Mouse (Mus musculus) adrenal gland, adult 18-20 months (tissue): ENCODE measurements around the gene Dram1. TPM values are rescaled to one million over a fixed set of nuclear protein-coding genes. Genes with fewer than 3 reads are reported as not detected.
"Not testable (repeated sequence)": the region's sequence is repeated elsewhere in the genome, so short reads cannot be mapped to it uniquely, and the experiment has no call there.

Source experiments
- DNase-seq, 2 experiments: peaks; one replicate each; pipeline ENCODE4 v3.0.0; 2021 to 2022; ENCODE audit warnings: low spot score in 2 of 2
- total RNA-seq, 2 experiments: library from RNA; stranded (reverse); gene quantifications; 1 replicate in 1 of 2; 2 replicates in 1 of 2; pipeline ENCODE4 v1.2.3; 2021

The Dram1 gene
- total RNA-seq, 2 experiments from 2014 or later = 7.4 to 22.3 TPM

DNA sequence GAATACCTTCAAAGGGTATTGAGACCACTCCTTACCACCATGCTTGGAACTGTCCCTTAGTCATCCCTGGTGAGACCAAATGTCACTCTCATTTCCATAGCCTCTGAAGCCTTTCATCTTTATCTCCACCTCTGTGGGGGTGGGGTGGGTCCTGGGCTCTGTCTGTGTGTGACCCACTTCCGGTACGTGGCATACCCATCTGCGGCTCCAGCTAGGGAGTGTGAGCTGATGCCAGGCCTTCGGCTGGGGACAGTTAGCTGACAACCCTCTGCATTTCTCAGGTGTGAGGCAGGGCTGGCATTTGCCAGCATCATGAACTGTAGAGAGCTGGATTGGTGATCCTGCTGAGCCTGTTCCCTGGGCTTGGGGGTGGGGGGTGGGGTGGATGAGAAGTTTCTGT lies 10.7 kb upstream of the Dram1 start:
- DNase-seq = no peak

DNA sequence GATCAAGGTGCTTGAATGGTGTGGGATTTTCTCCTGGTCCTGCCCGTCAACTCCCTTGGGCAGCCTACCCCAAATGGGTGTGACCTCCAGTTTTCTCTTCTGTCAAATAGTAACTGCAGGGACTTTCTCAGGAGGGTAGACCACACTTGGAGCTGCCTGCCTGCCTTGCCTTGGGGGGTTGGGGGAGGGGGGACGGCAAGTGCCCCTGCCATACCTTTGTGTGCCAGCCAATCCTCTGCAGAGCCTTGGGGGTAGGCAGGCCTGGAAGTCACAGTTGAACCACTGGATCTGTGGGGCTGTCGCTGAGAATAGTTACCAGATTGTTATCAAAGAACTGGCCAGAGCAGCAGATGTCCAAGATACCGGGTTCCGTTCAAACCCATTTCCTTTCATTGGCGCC lies 7.4 kb upstream of the Dram1 start:
- DNase-seq = no peak

DNA sequence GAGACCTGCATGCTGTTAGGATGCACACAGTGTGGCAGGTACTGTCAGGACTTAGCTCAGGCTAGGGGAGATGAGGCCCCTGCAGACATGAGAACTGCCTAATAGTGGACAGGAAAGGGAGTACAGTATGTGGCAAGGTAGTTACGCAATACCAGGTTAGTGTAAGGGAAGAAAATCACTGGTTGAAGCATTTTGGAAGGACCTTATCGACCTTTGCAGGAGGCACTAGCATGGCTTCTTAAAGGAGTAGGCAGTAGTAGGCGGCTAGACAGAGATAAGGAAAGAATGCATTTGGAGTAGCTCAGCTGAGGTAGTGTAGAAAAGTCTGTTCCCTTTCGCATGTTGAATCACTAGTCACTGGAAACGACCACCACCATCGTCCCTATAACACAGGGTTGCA lies 6.9 kb upstream of the Dram1 start:
- no peak for DNase-seq

DNA sequence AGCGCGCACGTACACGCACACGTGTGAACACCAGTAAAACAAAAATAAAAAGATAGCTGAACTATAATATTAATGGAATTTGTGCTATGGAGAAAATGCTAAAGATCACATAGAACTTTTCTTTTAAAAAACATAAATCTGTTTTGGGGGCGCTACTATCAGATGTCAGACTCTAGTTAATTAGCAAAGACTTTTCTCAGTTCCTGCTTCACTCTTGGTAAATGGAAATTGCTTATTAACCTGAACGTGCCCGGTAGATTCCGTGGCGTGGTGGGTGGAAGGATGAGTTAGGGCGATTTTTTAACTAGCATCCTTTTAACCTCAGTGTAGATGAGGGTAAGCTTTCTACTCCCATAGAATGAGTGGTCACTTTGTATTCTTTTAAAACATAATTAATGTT lies 6.4 kb upstream of the Dram1 start:
- no peak for DNase-seq

DNA sequence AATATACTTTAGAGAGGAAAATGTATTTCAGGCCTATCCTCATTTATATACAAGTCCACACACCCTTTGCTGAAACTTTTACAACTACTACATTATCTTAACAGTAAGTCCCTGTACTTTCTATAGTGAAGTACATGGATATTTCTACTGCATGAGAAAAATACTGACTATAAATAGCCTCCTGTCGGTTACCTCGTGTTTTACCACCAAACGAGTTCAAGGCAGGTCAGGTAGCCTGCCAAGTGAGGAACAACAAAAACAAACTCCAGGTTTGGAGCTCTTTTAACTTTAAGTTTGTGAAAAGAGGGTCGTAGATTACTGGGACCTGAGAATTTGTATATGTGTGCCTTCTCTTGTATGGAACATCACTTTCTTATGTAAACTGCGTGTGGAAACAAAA lies 5.2 kb upstream of the Dram1 start:
- DNase-seq = no peak

DNA sequence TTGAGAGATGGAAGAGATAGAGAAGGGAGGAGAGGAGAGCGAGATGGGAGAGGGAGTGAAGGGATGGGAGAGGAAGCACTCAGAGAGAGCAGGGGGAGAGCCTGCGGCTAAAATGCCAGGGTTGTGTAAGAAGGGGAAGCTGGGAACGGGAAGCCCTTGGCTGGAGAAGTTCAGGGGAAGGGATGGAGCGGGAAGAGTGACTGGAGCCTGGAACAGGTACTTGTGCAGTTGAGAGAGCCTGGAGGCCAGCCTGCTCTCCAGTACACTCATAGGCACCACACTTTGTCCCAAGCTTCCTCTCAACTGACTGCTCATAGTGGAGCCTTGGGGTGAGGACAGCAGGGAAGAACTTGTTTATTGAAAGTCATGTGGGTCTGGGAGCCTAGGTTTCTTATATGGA lies 4.6 kb upstream of the Dram1 start:
- no peak for DNase-seq

DNA sequence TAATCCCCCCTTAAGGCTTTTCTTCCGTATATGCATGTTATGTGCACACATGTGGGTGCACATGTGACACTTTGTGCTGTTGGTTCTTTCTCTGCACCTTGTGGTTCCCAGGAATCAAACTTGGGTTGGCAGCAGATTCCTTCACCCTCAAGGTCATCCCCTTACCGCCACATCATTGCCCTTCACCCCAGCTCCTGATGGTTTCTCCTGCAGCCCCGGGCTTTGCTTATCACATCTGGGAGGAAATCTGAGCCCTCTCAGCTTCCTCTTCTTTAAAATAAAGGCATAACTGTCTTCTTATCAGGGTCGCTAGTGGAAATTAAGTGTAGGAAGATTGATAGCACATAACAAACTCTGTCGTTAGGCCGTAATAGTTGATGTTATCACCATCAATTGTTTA lies 3.1 kb upstream of the Dram1 start:
- DNase-seq = no peak

DNA sequence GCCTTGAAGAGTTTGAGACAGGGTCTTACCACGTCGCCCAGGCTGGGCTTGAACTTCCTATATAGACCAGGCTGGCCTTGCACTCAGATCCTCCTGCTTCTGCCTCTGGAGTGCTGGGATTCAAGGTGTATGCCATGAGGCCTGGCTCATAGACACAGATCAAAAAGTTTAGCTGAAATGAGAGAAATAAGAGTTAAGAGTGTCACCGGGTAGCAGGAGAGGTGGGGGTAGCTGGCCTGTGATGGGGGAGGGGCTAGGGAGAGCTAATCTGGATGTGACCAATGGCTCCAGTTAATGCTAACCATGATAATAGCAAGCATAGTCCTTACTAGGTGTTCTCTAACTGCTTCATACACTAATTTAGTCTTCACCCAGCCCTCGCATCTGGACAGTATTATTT lies 2.4 kb upstream of the Dram1 start:
- DNase-seq = no peak

DNA sequence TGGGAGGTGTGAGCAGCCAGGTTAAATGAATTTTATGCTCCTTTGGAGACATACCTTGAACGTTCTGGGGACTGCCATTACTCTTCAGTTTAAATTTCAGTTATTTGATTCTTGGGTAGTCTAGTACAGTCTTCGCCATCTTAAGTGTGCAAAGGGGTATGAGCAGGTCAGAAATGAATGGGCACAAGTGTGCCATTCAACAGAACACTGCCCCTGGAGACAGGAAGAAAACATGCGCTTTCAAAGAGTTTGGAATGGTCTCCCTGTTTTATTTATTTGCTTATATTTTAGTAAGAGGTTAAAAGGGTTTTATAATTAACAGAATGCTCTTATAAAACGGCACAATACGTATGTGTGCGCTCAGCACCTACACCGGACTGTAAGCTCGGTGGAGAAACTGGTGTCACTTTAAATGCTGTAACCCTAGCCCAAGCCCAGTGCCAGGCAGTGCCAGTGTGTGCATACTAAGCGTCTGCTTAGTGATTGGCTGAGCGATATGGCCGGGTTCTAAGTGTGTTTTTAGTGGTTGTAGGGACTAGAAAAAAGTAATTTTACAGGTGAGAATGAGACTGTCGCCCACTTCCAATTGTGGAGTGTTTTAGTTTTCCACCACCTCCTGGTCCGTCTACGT lies 1.7 kb upstream of the Dram1 start:
- DNase-seq = no peak

DNA sequence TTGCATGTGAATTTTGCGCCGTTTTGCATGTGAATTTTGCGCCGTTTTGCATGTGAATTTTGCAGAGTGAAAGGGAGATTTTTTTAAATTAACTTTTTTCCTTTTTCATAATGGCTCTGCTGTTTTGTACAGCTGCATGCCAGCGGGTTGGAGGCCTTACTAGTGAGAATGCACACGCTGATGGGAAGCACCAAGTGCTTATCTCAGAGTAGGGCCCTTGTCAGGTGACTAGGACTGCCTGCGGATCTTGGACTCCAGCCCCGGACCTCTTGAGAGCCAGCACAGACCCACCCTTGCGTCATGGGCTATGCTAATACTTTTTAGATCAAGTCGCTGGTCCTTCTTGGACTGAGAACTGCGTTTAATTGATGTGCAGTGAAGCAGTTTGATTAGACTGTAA lies 1.1 kb upstream of the Dram1 start:
- DNase-seq = no peak

DNA sequence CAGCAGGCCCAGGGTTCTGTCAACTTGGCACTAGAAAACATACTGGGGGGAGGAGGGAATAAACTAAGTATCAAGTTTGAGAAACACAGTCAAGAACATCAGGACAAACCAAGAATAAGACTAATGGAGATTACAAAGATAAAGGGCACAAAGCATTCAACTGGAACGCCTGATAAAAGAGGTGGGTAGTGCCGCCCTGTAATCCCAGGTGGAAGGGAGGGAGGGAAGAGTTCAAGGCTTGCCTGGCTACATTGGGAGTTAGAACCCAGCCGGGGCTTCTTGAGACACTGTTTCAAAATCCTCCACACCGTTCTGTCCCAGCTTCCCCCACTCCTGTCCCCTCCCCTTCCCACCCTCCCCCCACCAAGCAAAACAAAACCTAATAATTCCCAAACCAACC lies 1.2 kb downstream of the Dram1 start:
- DNase-seq = no peak

DNA sequence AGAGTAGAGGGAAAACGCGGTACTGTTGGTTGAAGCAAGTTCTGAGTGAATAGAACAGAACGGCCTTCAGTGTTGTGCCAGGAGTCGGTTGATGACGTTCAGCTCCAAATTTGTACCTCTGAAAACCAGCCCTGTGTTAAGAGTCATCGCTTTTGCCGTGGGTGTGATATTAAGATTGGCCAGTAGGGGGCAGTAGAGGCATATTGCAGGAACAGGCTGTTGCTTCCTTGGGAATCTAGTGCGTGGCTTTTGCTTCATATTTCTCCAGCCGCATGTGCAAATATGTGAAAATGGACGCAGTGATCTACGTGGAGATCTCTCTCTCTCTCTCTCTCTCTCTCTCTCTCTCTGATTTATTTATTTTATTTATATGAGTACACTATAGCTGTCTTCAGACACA lies 2.1 kb downstream of the Dram1 start:
- DNase-seq = peak; percentile 94 to 96

DNA sequence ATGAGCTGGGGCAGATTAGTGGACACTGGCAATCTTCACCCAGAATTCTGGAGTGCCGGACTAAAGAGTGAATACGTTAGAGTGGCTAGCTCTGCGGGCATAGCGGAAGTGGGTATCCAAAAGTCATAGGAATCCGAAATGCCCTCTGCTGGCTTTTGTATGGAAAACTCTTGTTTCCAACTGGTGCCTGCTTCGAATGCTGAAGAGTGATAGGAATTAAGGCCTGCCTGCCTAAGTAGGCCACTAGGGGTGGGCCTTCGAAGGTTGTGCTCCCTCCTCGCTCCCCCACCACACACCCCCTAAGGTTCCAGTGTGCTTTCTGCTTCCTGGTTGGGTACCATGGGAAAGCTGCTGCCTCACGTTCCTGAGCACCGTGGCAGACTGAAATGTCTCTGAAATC lies 3.9 kb downstream of the Dram1 start:
- DNase-seq = no peak

DNA sequence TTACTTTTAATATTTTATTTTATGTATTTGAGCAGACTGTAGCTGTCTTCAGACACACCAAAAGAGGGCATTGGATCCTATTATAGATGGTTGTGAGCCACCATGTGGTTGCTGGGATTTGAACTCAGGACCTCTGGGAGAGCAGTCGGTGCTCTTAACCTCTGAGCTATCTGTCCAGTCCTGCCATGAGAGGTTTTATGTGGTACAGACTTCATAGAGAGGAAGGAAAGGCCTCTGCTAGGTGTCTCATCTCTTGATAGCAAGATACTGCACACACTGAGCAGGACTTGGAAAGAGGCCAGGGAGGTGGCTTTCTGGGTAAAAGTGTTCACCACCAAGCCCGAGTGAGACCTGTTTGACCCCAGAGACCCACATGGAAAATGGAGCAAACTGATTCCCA lies 5.9 kb downstream of the Dram1 start:
- DNase-seq = not testable (repeated sequence)

DNA sequence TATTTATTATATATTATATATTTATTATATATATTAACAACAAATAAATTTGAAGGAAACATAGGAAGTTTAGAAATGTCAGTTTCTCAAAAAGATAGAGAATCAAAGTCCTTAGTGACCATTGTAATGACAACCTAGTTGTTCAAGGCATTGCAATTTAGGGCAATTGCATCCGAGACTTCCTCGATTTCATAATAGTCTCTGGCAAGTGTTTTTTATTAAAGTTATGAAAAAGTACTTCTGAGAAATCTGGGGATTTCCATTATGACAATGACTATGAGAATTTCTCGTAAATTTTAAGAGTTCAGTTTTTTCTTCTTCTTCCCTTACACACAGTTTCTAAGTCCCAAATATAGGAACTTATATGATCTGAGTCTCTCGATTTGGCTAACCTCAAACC lies 6.4 kb downstream of the Dram1 start:
- DNase-seq = no peak

DNA sequence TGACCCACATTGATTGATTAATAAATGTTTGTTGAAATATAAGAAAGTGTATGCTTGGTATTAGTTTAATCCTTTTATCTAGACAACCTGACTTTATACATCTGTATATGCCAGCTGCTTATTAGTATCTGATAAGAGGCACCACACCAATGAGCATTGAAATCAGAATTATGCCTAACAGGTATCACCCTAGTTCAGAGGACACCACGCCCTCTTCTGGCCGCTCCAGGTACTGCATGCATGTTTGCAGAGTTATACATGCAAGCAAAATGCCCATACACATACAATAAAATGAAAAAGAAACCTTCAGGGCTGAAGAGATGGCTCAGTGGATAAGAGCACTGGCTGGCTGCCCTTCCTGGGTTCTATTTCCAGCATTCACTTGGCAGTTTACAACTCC lies 7.1 kb downstream of the Dram1 start:
- DNase-seq = peak in 1 of 2 experiments; percentile 40

DNA sequence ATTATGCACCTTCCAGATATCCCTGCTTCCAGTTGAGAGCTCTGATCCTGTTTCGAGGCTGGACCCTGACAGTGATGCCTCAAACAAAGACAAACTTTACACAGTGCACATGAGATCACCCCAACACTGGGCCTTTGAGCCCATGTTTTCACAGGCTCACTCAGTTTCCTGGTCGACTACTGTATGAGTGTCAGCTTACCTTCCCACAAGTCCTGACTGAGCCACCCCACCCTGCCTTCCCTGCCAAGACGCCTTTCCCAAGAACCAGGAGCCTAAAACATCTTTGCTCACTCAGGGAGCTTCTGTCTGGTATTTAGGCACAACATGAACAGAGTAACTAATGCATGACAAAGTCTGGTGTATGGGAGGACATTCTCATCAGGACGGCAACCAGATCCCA lies 9.6 kb downstream of the Dram1 start:
- no peak for DNase-seq

DNA sequence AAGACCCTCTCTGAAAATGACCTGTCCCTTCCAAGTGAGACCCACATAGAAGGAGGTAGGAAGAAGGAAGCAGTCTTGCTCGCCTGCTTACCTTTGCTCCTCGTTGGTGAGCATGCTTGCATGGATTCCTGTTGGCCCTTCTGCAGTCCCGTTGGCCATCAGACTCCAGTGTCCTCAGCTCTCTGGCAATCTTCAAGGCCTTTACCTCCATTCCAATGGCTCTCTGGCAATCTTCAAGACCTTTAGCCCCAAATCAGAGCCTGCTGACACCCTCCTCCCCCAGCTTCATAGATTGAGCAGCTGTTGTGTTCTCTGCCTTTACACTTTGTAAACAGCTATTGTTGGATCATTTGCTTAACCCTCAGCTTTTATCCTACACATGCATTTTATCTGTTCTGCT lies 14.7 kb downstream of the Dram1 start:
- DNase-seq = no peak

DNA sequence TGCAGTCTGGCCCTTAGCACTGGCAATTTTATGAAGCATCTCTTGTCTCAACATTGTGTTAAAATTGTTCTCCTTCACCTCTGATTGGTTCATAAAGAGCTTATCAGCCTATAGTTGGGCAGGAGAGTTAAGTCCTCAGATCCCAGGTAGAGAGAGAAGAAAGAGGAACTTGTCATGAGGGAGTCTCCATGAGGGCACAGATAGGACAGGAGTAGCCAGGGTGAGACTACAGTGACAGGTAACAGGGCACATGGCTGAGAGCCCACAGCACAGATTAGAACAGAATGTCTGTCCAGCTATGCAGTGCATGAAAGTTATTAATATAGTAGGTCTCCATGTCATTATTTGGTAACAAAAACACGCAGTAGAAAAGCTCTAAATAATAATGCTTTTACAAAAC lies 16.7 kb downstream of the Dram1 start:
- no peak for DNase-seq

DNA sequence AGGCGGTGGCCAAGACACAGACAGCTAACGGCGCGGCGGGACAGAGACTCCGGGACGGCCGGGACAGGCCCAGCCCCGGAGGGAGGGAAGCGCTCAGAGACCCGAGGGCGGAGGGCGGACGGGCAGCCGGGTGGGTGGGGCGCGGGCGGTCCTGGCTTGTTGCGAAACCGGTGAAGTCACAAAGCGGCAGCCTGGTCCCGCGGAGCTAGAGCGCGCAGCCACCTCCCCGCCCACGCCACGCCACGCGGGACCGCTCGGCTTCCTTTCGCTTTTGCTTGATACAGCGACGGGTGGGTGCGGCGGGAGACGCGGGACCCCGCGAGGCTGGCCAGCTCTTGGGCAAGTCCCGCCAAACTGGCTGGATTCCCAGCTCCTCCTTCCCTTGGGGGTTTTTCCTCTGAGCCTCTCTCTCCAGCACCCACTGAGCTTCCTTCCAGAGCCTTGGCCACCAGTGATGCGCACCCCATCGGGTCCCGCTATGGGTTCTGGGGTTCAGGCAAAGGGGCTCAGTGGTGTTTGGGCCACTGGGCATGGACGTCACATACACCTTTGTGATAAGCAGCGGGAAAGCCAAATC lies 21.8 kb downstream of the Dram1 start:
- DNase-seq = peak; percentile 77 to 79

DNA sequence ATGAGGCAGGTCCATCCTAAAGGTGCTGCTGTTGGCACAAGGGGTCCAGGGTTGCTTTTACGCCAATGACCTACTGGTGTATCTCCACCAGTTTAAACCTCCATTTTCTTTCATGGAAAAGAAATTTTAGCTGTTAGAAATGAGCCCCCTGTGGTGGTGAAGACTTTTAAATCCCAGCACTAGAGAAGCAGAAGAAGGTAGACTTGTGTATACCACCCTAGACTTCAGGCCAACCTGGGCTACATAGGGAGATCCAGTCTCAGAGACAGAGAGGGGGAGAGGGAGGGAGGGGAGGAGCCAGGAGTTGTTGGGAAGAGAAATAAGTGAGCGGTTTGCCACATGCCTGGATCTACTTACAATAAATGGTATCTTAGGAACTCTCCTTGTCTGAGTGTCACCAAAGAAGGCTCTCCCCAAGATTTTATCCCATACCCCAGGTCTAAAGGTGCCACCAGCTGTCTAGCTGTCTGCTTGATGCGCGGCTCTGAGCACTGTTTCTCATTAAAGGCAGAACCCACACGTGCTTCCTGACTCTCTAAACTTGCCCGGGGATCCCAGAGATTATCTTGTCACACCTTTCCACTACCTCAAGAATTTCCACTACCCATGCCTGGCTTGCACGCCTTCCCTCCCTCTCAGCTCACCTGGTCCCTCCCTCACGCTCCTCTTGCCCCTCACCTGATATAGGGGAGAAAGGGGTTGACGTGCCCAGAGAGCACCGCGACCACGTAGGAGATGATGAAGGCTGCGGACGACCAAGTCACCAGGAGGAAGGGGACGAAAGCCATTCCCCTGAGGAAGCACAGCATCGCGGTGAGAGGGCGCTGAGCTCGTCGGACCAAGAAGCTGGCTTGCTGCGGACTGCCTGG lies 22.5 kb downstream of the Dram1 start:
- DNase-seq = no peak

DNA sequence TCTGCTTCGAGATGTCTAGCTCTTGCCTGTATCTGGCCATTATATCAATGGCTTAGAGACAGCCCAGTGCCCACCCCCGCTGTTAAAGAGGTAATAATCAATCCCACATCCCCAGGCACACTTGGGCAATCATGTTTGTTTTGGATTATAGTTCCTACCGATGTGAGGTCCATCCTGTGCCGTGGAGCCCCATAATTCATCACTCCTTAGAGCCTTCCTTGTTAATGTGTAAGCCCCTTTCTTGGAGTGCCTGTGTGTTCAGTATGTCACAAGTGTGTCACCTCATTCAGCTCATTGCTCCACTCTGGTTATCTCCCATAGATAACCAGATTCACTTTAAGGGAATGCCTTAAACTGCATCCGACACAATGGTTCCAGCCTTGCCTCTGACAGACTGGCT lies 24.3 kb downstream of the Dram1 start:
- DNase-seq = no peak

DNA sequence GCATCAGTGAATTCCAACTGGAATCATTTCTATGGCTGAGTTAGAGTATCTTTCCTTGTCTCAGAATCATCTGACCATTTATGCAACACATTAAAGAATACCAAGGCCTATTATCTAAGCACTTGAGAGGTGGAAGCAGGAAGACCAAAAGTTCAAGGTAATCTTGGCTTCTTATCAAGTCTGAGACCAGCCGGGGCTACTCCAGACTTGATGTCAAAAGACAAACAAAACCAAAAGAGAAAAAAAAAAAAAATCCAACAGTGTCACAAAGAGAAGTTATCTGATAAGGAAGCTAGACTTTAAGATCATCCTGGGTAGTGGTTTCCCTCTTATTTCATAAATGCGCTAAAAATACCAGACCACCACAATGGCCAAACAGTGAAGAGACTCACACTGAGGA lies 26.3 kb downstream of the Dram1 start:
- DNase-seq = no peak
